Mouse (Mus musculus) right cerebral cortex, adult 2 months (tissue): ENCODE measurements around the gene Tsc22d3.
"Not testable (repeated sequence)": the region's sequence is repeated elsewhere in the genome, so short reads cannot be mapped to it uniquely, and the experiment has no call there.

Experiments
- DNase-seq, 2 experiments: peaks; one replicate each; pipeline ENCODE4 v3.0.0; 2021 to 2022; ENCODE audit warnings: low spot score in 2 of 2

Tsc22d3 gene

GRCm38 (mm10) chrX:140565759-140566158 lies 34.7 kb downstream of the Tsc22d3 start:
- no peak for DNase-seq

- no peak for DNase-seq
Measured at GRCm38 (mm10) chrX:140565212-140565611, 35.2 kb downstream of the Tsc22d3 start.

- no peak for DNase-seq
Measured at GRCm38 (mm10) chrX:140564777-140565176, 35.7 kb downstream of the Tsc22d3 start.

GRCm38 (mm10) chrX:140558176-140558844 lies 42.1 kb downstream of the Tsc22d3 start:
- no peak for DNase-seq

GRCm38 (mm10) chrX:140555965-140556364 lies 44.5 kb downstream of the Tsc22d3 start:
- DNase-seq: no peak

GRCm38 (mm10) chrX:140555423-140555822 lies 45.0 kb downstream of the Tsc22d3 start:
- no peak for DNase-seq

GRCm38 (mm10) chrX:140547660-140548419 lies 52.6 kb downstream of the Tsc22d3 start:
- no peak for DNase-seq

- peak; percentile 31 to 67 for DNase-seq
Measured at GRCm38 (mm10) chrX:140544737-140545136, 55.7 kb downstream of the Tsc22d3 start.

- peak; percentile 69 to 75 for DNase-seq
Measured at GRCm38 (mm10) chrX:140542938-140543673, 57.4 kb downstream of the Tsc22d3 start.

GRCm38 (mm10) chrX:140542474-140542845 lies 58.0 kb downstream of the Tsc22d3 start:
- peak; percentile 21 to 29 for DNase-seq

- DNase-seq: peak; percentile 12 to 23
Measured at GRCm38 (mm10) chrX:140541711-140542473, 58.6 kb downstream of the Tsc22d3 start.

- DNase-seq: no peak
Measured at GRCm38 (mm10) chrX:140540500-140541114, 59.9 kb downstream of the Tsc22d3 start.

- DNase-seq: not testable (repeated sequence)
Measured at GRCm38 (mm10) chrX:140539831-140540230, 60.6 kb downstream of the Tsc22d3 start.

GRCm38 (mm10) chrX:140539111-140539680 lies 61.3 kb downstream of the Tsc22d3 start:
- DNase-seq: no peak

- DNase-seq: no peak
Measured at GRCm38 (mm10) chrX:140538649-140539048, 61.8 kb downstream of the Tsc22d3 start.

GRCm38 (mm10) chrX:140537662-140538061 lies 62.8 kb downstream of the Tsc22d3 start:
- no peak for DNase-seq

GRCm38 (mm10) chrX:140535487-140535886 lies 65.0 kb downstream of the Tsc22d3 start:
- no peak for DNase-seq

- no peak for DNase-seq
Measured at GRCm38 (mm10) chrX:140534306-140534705, 66.2 kb downstream of the Tsc22d3 start.

GRCm38 (mm10) chrX:140532325-140532724 lies 68.1 kb downstream of the Tsc22d3 start:
- no peak for DNase-seq

- no peak for DNase-seq
Measured at GRCm38 (mm10) chrX:140531356-140531755, 69.1 kb downstream of the Tsc22d3 start.

- DNase-seq: no peak
Measured at GRCm38 (mm10) chrX:140530632-140531031, 69.8 kb downstream of the Tsc22d3 start.
